Mouse (Mus musculus): ENCODE results near the gene Arhgdig. TPM values are rescaled to one million over a fixed set of nuclear protein-coding genes. Genes with fewer than 3 reads are reported as not detected.
"Not testable (repeated sequence)": the region's sequence is repeated elsewhere in the genome, so short reads cannot be mapped to it uniquely, and the experiment has no call there.

Arhgdig gene
- polyA plus RNA-seq, 1 experiment: 3.3 TPM

DNA sequence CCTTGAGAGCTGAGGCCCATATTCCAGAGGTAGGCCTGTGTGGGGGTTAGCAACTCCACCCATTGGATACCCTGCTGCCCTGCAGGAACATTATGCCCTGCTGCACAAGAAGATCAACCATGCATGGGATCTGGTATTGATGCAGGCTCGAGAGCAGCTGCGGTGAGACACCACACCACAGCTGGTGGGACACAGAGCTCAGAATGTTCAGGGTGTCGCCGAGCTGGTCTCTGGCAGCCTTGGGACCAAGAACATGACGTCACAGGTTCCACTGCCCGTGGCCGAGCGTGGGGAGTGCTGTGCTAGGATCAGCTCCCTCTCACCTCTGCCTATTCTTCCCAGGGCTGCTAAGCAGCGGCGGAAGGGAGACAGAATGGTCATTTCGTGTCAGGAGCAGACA, 2.8 kb downstream of the Arhgdig start:
- no peak for DNase-seq (ENCODE audit: low read depth)

- DNase-seq (ENCODE audit: low read depth): no peak
Observed at GRCm38 (mm10) chr17:26203321-26203811, 4.2 kb downstream of the Arhgdig start.

GRCm38 (mm10) chr17:26202737-26203136, 4.8 kb downstream of the Arhgdig start, which contains the start of gene Rgs11:
Gene Rgs11 (plus strand): TSS chr17:26202951.
- no peak for DNase-seq (ENCODE audit: low read depth)

DNA sequence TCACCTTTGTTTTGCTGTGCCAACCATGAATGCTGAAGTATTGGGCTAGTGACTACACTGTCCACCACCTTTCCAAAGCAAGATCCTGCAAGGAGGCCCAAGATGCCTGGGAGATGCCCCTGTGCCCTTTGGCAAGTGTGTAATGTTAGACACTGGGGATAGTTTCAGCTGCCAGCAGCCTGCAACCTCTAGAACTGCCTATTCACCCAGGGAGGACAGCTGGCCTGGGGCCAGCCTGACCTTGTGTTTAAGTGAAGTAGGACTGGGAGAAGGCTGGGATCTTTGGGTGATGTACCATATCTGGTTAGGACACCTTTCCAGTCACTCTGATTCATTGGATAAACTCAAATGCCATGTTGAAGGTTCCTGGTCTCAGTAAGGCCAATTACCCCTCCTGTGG, 5.6 kb downstream of the Arhgdig start:
- DNase-seq (ENCODE audit: low read depth): no peak

DNA sequence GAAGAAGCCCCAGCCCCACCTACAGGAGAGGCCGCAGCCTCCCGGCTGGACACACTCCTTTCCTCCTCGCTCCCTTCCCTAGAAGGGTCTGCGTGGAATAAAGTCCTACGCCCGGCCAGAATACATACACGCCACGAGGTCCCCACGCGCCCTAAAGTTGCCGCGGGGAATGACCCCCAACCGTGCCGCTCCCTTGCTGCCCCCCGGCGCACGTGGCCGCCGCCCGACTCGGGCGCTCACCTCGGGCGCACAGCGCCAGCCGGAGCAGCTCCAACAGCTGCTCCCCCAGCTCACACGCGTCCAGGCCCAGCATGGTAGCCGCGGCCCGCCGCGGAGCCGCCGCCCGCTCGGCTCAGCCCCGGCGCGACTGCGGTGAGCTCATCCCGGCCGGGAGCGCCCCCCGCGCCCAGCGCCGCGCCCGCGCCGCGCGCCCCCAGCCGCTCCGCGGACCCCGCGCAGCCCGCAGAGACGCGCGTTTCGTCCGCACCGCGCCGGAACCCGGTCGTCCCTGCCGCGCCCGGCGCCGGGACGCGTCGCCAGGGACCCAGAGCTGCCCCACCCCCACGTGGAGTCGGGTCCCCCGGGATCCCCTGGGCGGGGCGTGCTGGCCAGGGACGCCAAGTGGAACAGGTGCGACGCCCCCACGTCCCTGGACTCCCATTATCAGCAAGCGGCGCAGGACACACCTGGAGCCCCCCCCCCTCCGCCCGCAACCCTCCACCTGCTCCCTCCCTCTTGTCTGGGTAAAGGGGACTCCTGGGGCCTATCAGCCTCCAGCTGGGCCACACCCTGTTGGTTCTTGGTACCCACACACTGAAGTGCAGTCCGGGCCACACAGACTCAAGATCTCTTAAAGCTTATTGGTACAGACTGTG, 6.5 kb downstream of the Arhgdig start:
- no peak for DNase-seq (ENCODE audit: low read depth)

- DNase-seq (ENCODE audit: low read depth): no peak
Observed at GRCm38 (mm10) chr17:26198892-26199291, 8.7 kb downstream of the Arhgdig start, which contains the start of gene Pdia2. Gene Pdia2 (minus strand): TSS chr17:26199087.

DNA sequence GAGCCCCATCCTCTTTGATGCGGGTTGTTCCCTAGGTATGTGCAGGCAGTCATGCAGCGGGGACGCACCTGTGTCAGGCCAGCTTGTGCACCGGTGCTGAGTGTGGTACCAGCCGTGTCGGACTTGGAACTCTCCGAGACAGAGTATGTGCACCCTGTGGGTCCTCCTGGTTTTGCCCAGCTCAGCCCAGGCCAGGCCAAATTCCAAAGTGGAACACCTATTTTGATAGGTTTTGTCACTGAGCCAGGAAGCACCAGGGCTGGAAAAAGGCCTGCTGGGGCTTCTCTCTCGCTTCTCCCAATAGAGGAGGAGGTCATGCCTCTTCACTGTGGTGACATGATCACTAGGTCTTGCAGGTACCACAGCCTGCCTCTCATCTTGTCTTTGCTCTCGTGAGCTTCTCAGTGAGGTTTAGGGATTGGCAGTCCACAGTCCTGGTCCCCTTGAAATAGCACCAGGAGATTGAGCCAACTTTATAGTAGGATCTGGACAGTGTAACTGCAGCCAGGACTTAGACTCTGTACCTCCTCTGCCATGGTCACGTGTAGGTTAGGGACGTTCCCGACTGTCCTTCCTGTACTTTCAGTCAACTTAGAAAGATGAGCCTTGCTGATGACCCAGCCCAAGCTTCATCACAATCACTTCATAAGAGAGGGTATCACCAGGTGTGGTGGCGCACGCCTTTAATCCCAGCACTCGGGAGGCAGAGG, 14.9 kb downstream of the Arhgdig start:
- DNase-seq (ENCODE audit: low read depth): no peak

- not testable (repeated sequence) for DNase-seq (ENCODE audit: low read depth)
Observed at GRCm38 (mm10) chr17:26191486-26191885, 16.1 kb downstream of the Arhgdig start.

GRCm38 (mm10) chr17:26188091-26188805, 19.3 kb downstream of the Arhgdig start:
- peak; percentile 80 for DNase-seq (ENCODE audit: low read depth)

DNA sequence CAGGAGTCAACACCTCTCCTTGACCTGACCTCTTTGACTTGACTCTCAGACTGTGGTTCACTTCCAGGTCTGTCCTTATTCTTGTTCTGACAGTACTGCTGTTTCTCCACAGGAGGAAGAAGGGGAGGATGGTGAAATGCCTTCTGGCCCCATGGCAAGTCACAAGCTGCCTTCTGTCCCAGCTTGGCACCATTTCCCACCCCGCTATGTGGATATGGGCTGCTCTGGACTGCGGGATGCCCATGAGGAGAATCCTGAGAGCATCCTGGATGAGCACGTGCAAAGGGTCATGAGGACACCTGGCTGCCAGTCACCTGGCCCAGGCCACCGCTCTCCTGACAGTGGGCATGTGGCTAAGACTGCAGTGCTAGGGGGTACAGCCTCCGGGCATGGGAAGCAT, 20.0 kb downstream of the Arhgdig start:
- peak; percentile 61 for DNase-seq (ENCODE audit: low read depth)

DNA sequence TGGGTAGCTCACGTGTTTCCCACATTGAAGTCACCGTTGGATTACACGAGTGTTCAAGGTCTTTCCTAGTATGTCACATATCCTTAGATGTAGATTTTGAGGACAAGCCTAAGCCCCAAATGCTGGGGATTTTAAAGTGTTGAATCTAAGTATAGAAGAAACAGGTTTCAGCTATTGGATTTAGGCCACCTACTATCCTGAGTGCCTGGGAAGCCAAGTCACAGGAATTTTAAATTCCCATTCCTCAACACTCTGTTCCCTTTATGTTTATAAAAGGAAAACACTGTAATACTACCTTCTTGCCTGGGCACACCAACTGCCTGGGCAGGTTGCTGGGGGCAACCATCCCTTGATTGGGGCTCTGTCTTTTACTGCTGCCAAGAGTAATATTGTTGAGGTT, 26.4 kb downstream of the Arhgdig start:
- DNase-seq (ENCODE audit: low read depth): no peak

DNA sequence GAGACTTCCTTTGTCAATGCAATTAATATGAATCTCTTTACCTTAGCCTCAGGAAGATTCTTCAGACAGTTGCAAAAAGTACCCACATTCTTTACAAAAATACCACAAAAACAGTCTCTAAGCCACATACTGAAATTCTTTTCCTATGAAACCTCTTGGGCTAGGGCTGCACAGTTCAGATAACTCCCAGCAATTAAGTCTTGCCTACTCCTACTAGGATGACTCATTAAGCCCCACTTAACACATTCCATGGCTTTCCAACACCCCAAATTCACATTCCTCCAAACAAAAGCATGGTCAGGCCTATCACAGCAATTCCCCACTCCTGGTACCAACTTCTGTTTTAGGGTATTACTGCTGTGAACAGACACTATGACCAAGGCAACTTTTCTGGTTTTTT, 29.0 kb downstream of the Arhgdig start:
- no peak for DNase-seq (ENCODE audit: low read depth)

GRCm38 (mm10) chr17:26175248-26175647, 32.3 kb downstream of the Arhgdig start:
- DNase-seq (ENCODE audit: low read depth): not testable (repeated sequence)

GRCm38 (mm10) chr17:26168039-26168438, 39.5 kb downstream of the Arhgdig start:
- DNase-seq (ENCODE audit: low read depth): no peak

DNA sequence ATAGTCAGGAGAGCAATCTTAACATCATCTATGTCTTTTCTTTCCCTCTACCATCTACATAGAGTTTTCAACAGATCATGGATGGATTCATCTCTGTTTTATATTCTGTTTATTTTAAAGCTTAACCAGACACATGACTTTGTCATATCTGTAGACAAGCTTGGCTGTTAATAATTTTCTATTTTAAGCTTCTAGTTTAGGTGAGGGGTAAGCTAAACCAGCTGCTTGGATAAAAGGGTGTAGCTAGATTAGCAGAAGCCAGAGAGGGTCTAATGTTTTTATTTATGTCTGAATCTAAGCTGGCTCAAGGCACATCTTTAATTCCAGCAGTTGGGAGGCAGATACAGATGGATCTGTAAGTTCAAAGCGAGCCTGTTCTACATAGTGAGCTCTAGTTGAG, 44.9 kb downstream of the Arhgdig start:
- DNase-seq (ENCODE audit: low read depth): no peak

- no peak for DNase-seq (ENCODE audit: low read depth)
Observed at GRCm38 (mm10) chr17:26151886-26152630, 55.5 kb downstream of the Arhgdig start.

Other genes starting within 250 kb of the Arhgdig start
- 27.6 and 28.1 TPM in 2 replicates for gene Capn15, start 222.0 kb downstream of the Arhgdig start, polyA plus RNA-seq (2012; rRNA removed)
- gene Rab11fip3, start 138.2 kb downstream of the Arhgdig start, polyA plus RNA-seq (2012; rRNA removed): 29.9 and 35.0 TPM in 2 replicates
- gene Decr2, start 117.4 kb downstream of the Arhgdig start, polyA plus RNA-seq (2012; rRNA removed): 24.3 and 24.4 TPM in 2 replicates
- 7.2 and 9.4 TPM in 2 replicates for gene Nme4, start 112.2 kb downstream of the Arhgdig start, polyA plus RNA-seq (2012; rRNA removed)
- 65.0 and 70.0 TPM in 2 replicates for gene Tmem8, start 94.5 kb downstream of the Arhgdig start, polyA plus RNA-seq (2012; rRNA removed)
- gene Mrpl28, start 84.3 kb downstream of the Arhgdig start, polyA plus RNA-seq (2012; rRNA removed): 75.3 and 86.7 TPM in 2 replicates
- 16.8 and 19.5 TPM in 2 replicates for gene Axin1, start 69.1 kb downstream of the Arhgdig start, polyA plus RNA-seq (2012; rRNA removed)
- gene Pdia2, start 8.7 kb downstream of the Arhgdig start, polyA plus RNA-seq (2012; rRNA removed): 0.15 TPM in 1 of 2 replicates, not detected in the other
- 27.1 and 28.9 TPM in 2 replicates for gene Rgs11, start 4.8 kb downstream of the Arhgdig start, polyA plus RNA-seq (2012; rRNA removed)
- gene Fam234a, start 36.5 kb upstream of the Arhgdig start, polyA plus RNA-seq (2012; rRNA removed): 67.7 and 87.0 TPM in 2 replicates
- 22.4 and 23.9 TPM in 2 replicates for gene Luc7l, start 45.1 kb upstream of the Arhgdig start, polyA plus RNA-seq (2012; rRNA removed)
- 7.2 and 13.0 TPM in 2 replicates for gene Neurl1b, start 207.0 kb upstream of the Arhgdig start, polyA plus RNA-seq (2012; rRNA removed)

Data from gonadal fat pad, adult 2 months (tissue).